Mouse (Mus musculus) kidney, adult 2 months (tissue): ENCODE measurements around the gene Pigb.

Source experiments
- CTCF ChIP-seq: fragments of 200-500 bp; conservative IDR thresholded peaks from 2 replicates; pipeline ENCODE4 v1.5.1; 2011; ENCODE audit warnings: low read depth, mild to moderate bottlenecking, control low read depth, low read length, moderate library complexity, mixed read lengths; ENCODE audit not compliant: insufficient read depth, insufficient read length
- POLR2A ChIP-seq: fragments of 200-500 bp; IDR thresholded peaks from one replicate; pipeline ENCODE4 v1.6.1; 2011; ENCODE audit warnings: low read depth, low read length, control low read depth

DNA sequence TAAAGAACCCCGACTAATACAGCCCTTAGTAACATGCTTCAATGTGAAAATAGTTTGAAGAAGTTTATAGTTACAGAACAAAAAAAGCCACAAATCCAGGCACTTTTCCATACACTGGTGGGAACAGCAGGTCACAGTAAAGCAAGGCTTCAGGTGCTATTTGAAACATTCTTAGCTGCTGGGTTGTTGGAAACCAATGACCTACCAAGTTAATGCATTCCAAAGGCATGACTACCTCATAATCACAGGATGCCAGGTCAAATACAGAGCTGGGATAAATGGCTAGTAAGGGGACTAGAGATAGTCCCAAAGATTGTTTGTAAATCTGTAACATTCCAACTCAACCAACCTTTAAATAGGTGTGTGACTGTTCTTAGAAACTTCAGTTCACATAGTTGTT lies 64.9 kb downstream of the Pigb start:
- TF ChIP-seq CTCF (no peak), POLR2A (no peak)
